28 mouse cellular contexts compared by ENCODE assay signal in the genomic region with DNA sequence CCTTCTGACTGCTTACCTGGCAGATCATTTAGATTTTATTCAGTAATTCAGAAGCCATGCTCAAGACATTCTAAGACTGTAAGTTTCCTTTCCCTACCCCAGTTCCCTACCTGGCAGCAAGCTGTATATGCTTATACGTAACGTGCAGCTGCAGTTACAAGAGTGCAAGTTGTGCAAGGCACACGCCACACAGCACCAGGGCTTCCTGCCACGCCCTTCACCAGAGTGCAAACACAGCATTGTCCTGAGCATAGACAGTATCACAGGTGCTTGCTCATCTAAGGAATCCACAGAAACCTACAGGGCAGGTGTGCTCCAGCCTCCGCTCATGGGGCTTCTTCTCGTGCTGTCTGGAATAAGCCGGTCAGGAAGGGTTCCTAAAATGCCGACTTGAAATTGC. TPM values are rescaled to one million over a fixed set of nuclear protein-coding genes. Genes with fewer than 3 reads are reported as not detected.
DNase-seq lines count a peak whose midpoint lies in the region; ATAC-seq and TF ChIP-seq lines count a peak whose summit lies in the region.
"Had no signal": no experiment of that assay in that cellular context is flagged by ENCODE, and none has a peak within 500 bp of the region (broad histone marks: within the 10 kb centered on the region; RNA-seq: fewer than 3 reads in every experiment).

No protein-coding gene starts in this region.

- H3K4me2 ChIP-seq in kidney, postnatal 0 days (ENCODE audit: low read length) = no peak overlapping the region
- H3K4me2 ChIP-seq in intestine, postnatal 0 days (replicated peaks; ENCODE audit: low read depth) = no peak overlapping the region
- H3K4me2 ChIP-seq: embryonic facial prominence, embryonic 13.5 days; forebrain, embryonic 12.5 days; heart, embryonic 13.5 days; hindbrain, embryonic 14.5 days had no signal

- 0 out of 2 replicates have a peak, but pooled peaks have one; percentile 27 for ATAC-seq in kidney, postnatal 0 days (replicated peaks; ENCODE audit: low FRiP score, low read depth)
- peak; percentile 65; the same call in 1 of the 2 replicates for ATAC-seq in intestine, postnatal 0 days
- ATAC-seq in megakaryocyte, adult 5-6 weeks (ENCODE audit: poor library complexity, severe bottlenecking) = peak; percentile 86
- no peak for ATAC-seq in erythroblast, adult 5-6 weeks (replicated peaks; ENCODE audit: low FRiP score, poor library complexity, severe bottlenecking)
- ATAC-seq: CD4-positive, CD25-positive, alpha-beta regulatory T cell, adult 4 months; forebrain, embryonic 16.5 days; hindbrain, postnatal 0 days; inflammation-experienced regulatory T-cells, adult 6 months had no signal

- 97% methylated on average over 7 of the region's 8 CpGs for WGBS in kidney, postnatal 0 days
- WGBS in intestine, postnatal 0 days = 78% methylated on average over 7 of the region's 8 CpGs

- H3K4me1 ChIP-seq in kidney, postnatal 0 days (replicated peaks; ENCODE audit: insufficient read depth, low read length) = no peaks in the 10 kb centered on the region
- no peaks in the 10 kb centered on the region for H3K4me1 ChIP-seq in intestine, postnatal 0 days (replicated peaks; ENCODE audit: control insufficient read depth, insufficient read depth, low read length)
- H3K4me1 ChIP-seq: embryonic facial prominence, embryonic 10.5 days; embryonic facial prominence, embryonic 13.5 days; forebrain, embryonic 12.5 days; heart, embryonic 10.5 days; heart, embryonic 13.5 days had no signal

- TF ChIP-seq CTCF in kidney, postnatal 0 days (IDR thresholded peaks at IDR 0.05; ENCODE audit: low read depth) = no peak
- TF ChIP-seq CTCF in intestine, postnatal 0 days (IDR thresholded peaks at IDR 0.05; ENCODE audit: low read depth) = no peak

- H3K27me3 ChIP-seq in kidney, postnatal 0 days (ENCODE audit: insufficient read depth, low read length) = no peaks in the 10 kb centered on the region
- 0 out of 2 replicates have a peak, but pooled peaks cover 5% of the 10 kb centered on the region for H3K27me3 ChIP-seq in intestine, postnatal 0 days (replicated peaks; ENCODE audit: control insufficient read depth, insufficient read depth, low read length)
- H3K27me3 ChIP-seq: embryonic facial prominence, embryonic 13.5 days; forebrain, embryonic 12.5 days had no signal

- no peaks in the 10 kb centered on the region for H3K9me3 ChIP-seq in kidney, postnatal 0 days (replicated peaks; ENCODE audit: low read length)
- H3K9me3 ChIP-seq in intestine, postnatal 0 days (ENCODE audit: control insufficient read depth) = no peaks in the 10 kb centered on the region
- H3K9me3 ChIP-seq: embryonic facial prominence, embryonic 10.5 days; embryonic facial prominence, embryonic 13.5 days; forebrain, embryonic 12.5 days; heart, embryonic 10.5 days; heart, embryonic 13.5 days had no signal

- H3K9ac ChIP-seq in kidney, postnatal 0 days (ENCODE audit: low read depth, low read length) = no peak overlapping the region
- no peak overlapping the region for H3K9ac ChIP-seq in intestine, postnatal 0 days (ENCODE audit: low read depth, low read length)
- H3K9ac ChIP-seq: embryonic facial prominence, embryonic 13.5 days; forebrain, embryonic 12.5 days; heart, embryonic 13.5 days; hindbrain, embryonic 14.5 days had no signal

- no peak overlapping the region for H3K27ac ChIP-seq in kidney, postnatal 0 days
- no peak overlapping the region for H3K27ac ChIP-seq in intestine, postnatal 0 days (ENCODE audit: low read depth, low read length)
- H3K27ac ChIP-seq: embryonic facial prominence, embryonic 10.5 days; embryonic facial prominence, embryonic 13.5 days; forebrain, embryonic 12.5 days; gastrocnemius, adult 2 months; heart, embryonic 10.5 days; heart, embryonic 13.5 days; hindbrain, embryonic 14.5 days; hindbrain, postnatal 0 days had no signal

- DNase-seq in heart, adult 11 months = peak; percentile 44
- no peak for DNase-seq in heart, adult 8-10 months (ENCODE audit: low spot score)
- no peak for DNase-seq in kidney, postnatal 0 days (ENCODE audit: low spot score)
- DNase-seq in kidney, adult 9 months = no peak
- DNase-seq: adrenal gland, adult 2 months; adrenal gland, postnatal 14 days; cerebellum, adult 11 months; cerebellum, adult 2 months; cerebellum, adult 9-11 months; cerebellum, postnatal 25 days; gastrocnemius, adult 2 months; gastrocnemius, postnatal 14 days; heart, adult 18-20 months; heart, postnatal 14 days; heart, postnatal 4 days had no signal

- H3K36me3 ChIP-seq in kidney, postnatal 0 days (ENCODE audit: insufficient read depth, low read length) = peaks cover 11% of the 10 kb centered on the region; the same call in 1 of the 2 replicates
- peaks cover 14% of the 10 kb centered on the region for H3K36me3 ChIP-seq in intestine, postnatal 0 days (ENCODE audit: control insufficient read depth, insufficient read depth)

- H3K4me3 ChIP-seq in kidney, postnatal 0 days (replicated peaks; ENCODE audit: low read depth, low read length) = no peak overlapping the region
- no peak overlapping the region for H3K4me3 ChIP-seq in intestine, postnatal 0 days (ENCODE audit: low read depth, low read length)
- H3K4me3 ChIP-seq: embryonic facial prominence, embryonic 10.5 days; embryonic facial prominence, embryonic 13.5 days; forebrain, embryonic 12.5 days; gastrocnemius, adult 2 months; heart, embryonic 10.5 days; heart, embryonic 13.5 days had no signal

RNA-seq across cellular contexts. Expression of gene Cryz, which starts 18.6 kb away (rescaled TPM):
- 10 to 100 TPM; 14.7 to 20.0 (median 16.6) TPM for total RNA-seq in heart, adult 8-10 months (2022)
- 92.1 and 104 TPM in 2 replicates for polyA plus RNA-seq in kidney, postnatal 0 days (2015; fragmentation: Nextera tagmentation; extraction: Ambion mirVana)
- polyA plus RNA-seq in intestine, postnatal 0 days (2015; fragmentation: Nextera tagmentation; extraction: Ambion mirVana) = 55.6 and 62.6 TPM in 2 replicates
- total RNA-seq in megakaryocyte, adult 5-6 weeks (2015) = 0.93 and 1.0 TPM in 2 replicates
- total RNA-seq in megakaryocyte, adult 5-6 weeks (2017) = 1.3 and 3.7 TPM in 2 replicates
- not detected in 2 replicates for total RNA-seq in erythroblast, adult 5-6 weeks (2015; ENCODE audit: low replicate concordance)
- total RNA-seq in erythroblast, adult 5-6 weeks (2017; ENCODE audit: low replicate concordance) = 2.2 and 3.3 TPM in 2 replicates

RNA-seq across cellular contexts. Expression of gene Tyw3, which starts 19.0 kb away (rescaled TPM):
- total RNA-seq in heart, adult 8-10 months (2022) = 1 to 10 TPM; 3.3 to 5.0 (median 4.0) TPM
- 16.3 and 16.8 TPM in 2 replicates for polyA plus RNA-seq in kidney, postnatal 0 days (2015; fragmentation: Nextera tagmentation; extraction: Ambion mirVana)
- 5.0 and 6.2 TPM in 2 replicates for polyA plus RNA-seq in intestine, postnatal 0 days (2015; fragmentation: Nextera tagmentation; extraction: Ambion mirVana)
- 1.6 and 2.2 TPM in 2 replicates for total RNA-seq in megakaryocyte, adult 5-6 weeks (2015)
- 1.9 and 2.7 TPM in 2 replicates for total RNA-seq in megakaryocyte, adult 5-6 weeks (2017)
- 1.3 TPM in 1 of 2 replicates, not detected in the other for total RNA-seq in erythroblast, adult 5-6 weeks (2015; ENCODE audit: low replicate concordance)
- 0.34 and 1.4 TPM in 2 replicates for total RNA-seq in erythroblast, adult 5-6 weeks (2017; ENCODE audit: low replicate concordance)
